Mouse (Mus musculus) spleen, adult 12 weeks (tissue): ENCODE data around the gene Gm10696.
"Not testable (repeated sequence)": the region's sequence is repeated elsewhere in the genome, so short reads cannot be mapped to it uniquely, and the experiment has no call there.

ENCODE experiments used
- DNase-seq: peaks from one replicate; pipeline ENCODE4 v3.0.0; 2022; ENCODE audit warnings: low spot score

Gm10696 gene

GRCm38 (mm10) chr3:94178093-94178492, at the start of gene Gm10696:
TSS of gene Gm10696 (minus strand) at chr3:94178193.
- not testable (repeated sequence) for DNase-seq

DNA sequence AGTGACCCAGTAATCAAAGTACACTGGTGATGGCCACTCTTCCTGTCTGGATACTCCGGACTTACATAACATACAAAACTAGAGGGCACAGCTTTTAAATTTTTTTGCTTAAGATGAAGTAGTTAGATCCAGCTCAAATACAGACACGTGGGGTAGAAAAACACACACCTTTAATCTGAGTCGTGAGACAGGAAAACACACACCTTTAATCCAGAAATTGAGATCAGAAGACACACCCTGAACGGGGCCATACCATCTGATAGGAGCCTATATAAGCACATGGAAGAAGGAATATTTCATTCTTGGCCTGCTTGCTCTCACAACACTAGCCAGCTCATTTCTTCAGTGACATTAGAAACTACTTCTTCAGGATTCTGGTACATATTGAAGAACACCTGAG, 18.4 kb upstream of the Gm10696 start, which contains the start of gene Gm5286:
Gene Gm5286 (plus strand): TSS at position 301 of the 400 bp plus-strand sequence.
- not testable (repeated sequence) for DNase-seq

- not testable (repeated sequence) for DNase-seq
These were observed 10.6 kb downstream of the Gm10696 start for GRCm38 (mm10) chr3:94167351-94167750.
